Mouse (Mus musculus): ENCODE measurements at regions not wholly inside any gene's neighbourhood (a gene's known extent, or its start where the extent isn't known, plus 50 kb on each side); places are given as distances from the start of the nearest gene placed in this dataset.
"Not testable (repeated sequence)": the region's sequence is repeated elsewhere in the genome, so short reads cannot be mapped to it uniquely, and the experiment has no call there.

- not testable (repeated sequence) for TF ChIP-seq CTCF (conservative IDR thresholded peaks at IDR 0.05; ENCODE audit: insufficient read depth, insufficient read length, low read depth, low read length); POLR2A (IDR thresholded peaks at IDR 0.05; ENCODE audit: low read depth, low read length)
These were observed 78.1 kb upstream of the Zmat1 start for GRCm38 (mm10) chrX:135087068-135087579.
